Mouse (Mus musculus) megakaryocyte, embryonic 14.5 days (primary cell): ENCODE measurements around the gene Dhcr24.

Source experiments
- FLI1 ChIP-seq: IDR thresholded peaks from 2 replicates; pipeline ENCODE4 v1.6.1; 2012; ENCODE audit warnings: low read length, inconsistent platforms, mixed read lengths
- GATA1 ChIP-seq: IDR thresholded peaks from 3 replicates; pipeline ENCODE4 v1.6.1; 2012; ENCODE audit warnings: mixed read lengths, low read length, inconsistent platforms, borderline replicate concordance

- TF ChIP-seq GATA1 (no peak), FLI1 (no peak)
Measured at GRCm38 (mm10) chr4:106533421-106534080, 27.3 kb upstream of the Dhcr24 start.
